Mouse (Mus musculus) liver, embryonic 14.5 days (tissue): ENCODE measurements around the gene Gli2.

Experiments used
- CTCF ChIP-seq: IDR thresholded peaks from 2 replicates; pipeline ENCODE4 v1.5.1; 2016; ENCODE audit warnings: antibody characterized with exemption, low read depth, control low read depth
- EP300 ChIP-seq: IDR thresholded peaks from 2 replicates; pipeline ENCODE4 v1.6.1; 2016; ENCODE audit warnings: antibody characterized with exemption, low read depth

DNA sequence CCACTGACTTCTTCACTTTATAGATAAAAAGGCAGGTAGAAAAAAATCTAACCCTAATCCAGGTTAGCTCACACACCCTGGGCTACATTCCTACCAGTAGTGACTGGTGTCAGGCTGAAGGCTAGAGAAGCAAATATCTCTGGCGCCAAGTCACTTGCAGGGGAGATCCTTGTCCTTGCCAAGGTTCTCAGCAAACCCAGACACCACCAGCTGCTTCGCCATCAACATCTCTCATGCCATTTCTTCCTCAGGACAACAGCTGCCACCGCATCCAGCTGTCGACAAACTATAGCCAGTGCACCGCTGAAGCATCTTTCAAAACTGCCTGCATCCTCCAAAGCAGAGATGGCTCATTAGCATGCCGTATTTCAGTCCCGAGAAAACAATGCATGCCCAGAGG is 126.9 kb downstream of the Gli2 start:
- no peak for TF ChIP-seq CTCF
- TF ChIP-seq EP300, result no peak
